Mouse (Mus musculus) cortical plate, adult 2 months (tissue): ENCODE measurements at regions not wholly inside any gene's neighbourhood (a gene's known extent, or its start where the extent isn't known, plus 50 kb on each side); places are given as distances from the start of the nearest gene placed in this dataset.

Source experiments
- H3K27ac ChIP-seq: fragments of 200-500 bp; 2 replicates; pipeline ENCODE4 v1.5.1; 2012; ENCODE audit warnings: low read length, control low read depth, inconsistent platforms; ENCODE audit not compliant: insufficient read depth
- H3K4me1 ChIP-seq: fragments of 200-500 bp; 2 replicates; pipeline ENCODE4 v1.6.1; 2011; ENCODE audit warnings: low read length; ENCODE audit not compliant: control insufficient read depth, insufficient read depth
- H3K4me3 ChIP-seq: fragments of 200-500 bp; 2 replicates; pipeline ENCODE4 v1.5.1; 2011; ENCODE audit warnings: mild to moderate bottlenecking, low read length, control low read depth; ENCODE audit not compliant: insufficient read depth
- CTCF ChIP-seq: fragments of 200-500 bp; IDR thresholded peaks from 2 replicates; pipeline ENCODE4 v1.5.1; 2011; ENCODE audit warnings: mild to moderate bottlenecking, control low read depth, low read length; ENCODE audit not compliant: insufficient read depth; ENCODE audit errors: extremely low read depth
- POLR2A ChIP-seq: fragments of 200-500 bp; IDR thresholded peaks from 2 replicates; pipeline ENCODE4 v1.6.1; 2011; ENCODE audit warnings: mild to moderate bottlenecking, low read length, control low read depth; ENCODE audit not compliant: insufficient read depth; ENCODE audit errors: extremely low read depth

GRCm38 (mm10) chr5:82324354-82324753 is 1030.6 kb downstream of the Tecrl start:
- Histone ChIP-seq H3K4me3 (no peak overlapping the region), H3K4me1 (no peaks in the 10 kb centered on the region), H3K27ac (no peak overlapping the region)
- TF ChIP-seq CTCF (no peak), POLR2A (no peak)

GRCm38 (mm10) chr5:82319709-82320333 is 1035.2 kb downstream of the Tecrl start:
- no peak overlapping the region for H3K27ac ChIP-seq
- no peaks in the 10 kb centered on the region for H3K4me1 ChIP-seq
- H3K4me3 ChIP-seq, result no peak overlapping the region
- TF ChIP-seq POLR2A (no peak), CTCF (no peak)

DNA sequence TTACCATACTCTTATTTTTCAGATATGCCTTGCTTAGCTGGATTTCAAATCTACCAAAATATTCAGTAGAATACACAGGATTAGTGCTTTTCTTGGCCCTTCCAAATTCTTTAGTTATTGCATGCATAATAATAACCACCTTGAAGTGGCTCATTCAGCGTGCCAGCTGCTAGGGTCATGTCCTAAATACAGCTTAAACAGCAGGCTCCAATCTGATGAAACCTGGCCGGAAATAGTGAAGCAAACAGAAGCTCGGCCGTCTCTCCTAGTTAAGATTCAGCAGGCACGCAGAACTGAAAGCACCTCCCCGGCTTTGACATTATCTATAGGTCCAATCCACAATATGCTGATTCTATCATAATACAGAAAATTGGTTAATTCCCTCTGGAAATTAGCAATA is 1042.9 kb downstream of the Tecrl start:
- TF ChIP-seq POLR2A (no peak), CTCF (no peak)
- H3K27ac ChIP-seq, result no peak overlapping the region
- H3K4me1 ChIP-seq, result no peaks in the 10 kb centered on the region
- H3K4me3 ChIP-seq, result no peak overlapping the region

GRCm38 (mm10) chr5:82288069-82288845 is 1066.7 kb downstream of the Tecrl start:
- TF ChIP-seq POLR2A (no peak), CTCF (no peak)
- Histone ChIP-seq H3K27ac (no peak overlapping the region), H3K4me3 (no peak overlapping the region), H3K4me1 (no peaks in the 10 kb centered on the region)

- H3K27ac ChIP-seq, result no peak overlapping the region
- no peak overlapping the region for H3K4me3 ChIP-seq
- TF ChIP-seq POLR2A, result no peak
- TF ChIP-seq CTCF, result no peak
- H3K4me1 ChIP-seq, result no peaks in the 10 kb centered on the region
These were observed 1101.5 kb downstream of the Tecrl start for GRCm38 (mm10) chr5:82253356-82254104.

- no peak for TF ChIP-seq POLR2A
- no peak for TF ChIP-seq CTCF
- no peak overlapping the region for H3K4me3 ChIP-seq
- no peaks in the 10 kb centered on the region for H3K4me1 ChIP-seq
- no peak overlapping the region for H3K27ac ChIP-seq
These were observed 1128.7 kb downstream of the Tecrl start for GRCm38 (mm10) chr5:82226329-82226728.

- no peak for TF ChIP-seq POLR2A
- no peak for TF ChIP-seq CTCF
- no peak overlapping the region for H3K4me3 ChIP-seq
- no peak overlapping the region for H3K27ac ChIP-seq
- H3K4me1 ChIP-seq, result no peaks in the 10 kb centered on the region
These were observed 1131.4 kb downstream of the Tecrl start for GRCm38 (mm10) chr5:82223622-82224021.

DNA sequence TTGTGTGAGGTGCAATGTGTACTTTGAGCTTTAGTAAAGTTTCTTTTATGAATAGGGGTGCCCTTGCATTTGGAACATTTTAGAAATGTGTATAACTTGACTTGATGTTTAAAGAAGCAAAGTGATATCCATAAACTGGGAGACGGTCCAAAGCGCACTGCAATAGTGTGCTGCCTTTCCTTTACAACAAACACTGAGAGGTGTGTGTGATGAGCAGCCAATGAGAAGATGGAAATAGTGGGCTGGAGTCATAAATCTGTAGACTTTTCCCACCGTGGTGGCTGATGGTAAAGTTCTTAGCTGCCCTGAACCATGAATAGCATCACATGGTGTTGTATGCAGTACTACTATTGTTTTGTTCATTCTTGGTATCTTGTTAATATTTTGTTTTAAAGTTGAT is 1151.4 kb downstream of the Tecrl start:
- no peak for TF ChIP-seq POLR2A
- TF ChIP-seq CTCF, result no peak
- Histone ChIP-seq H3K4me1 (no peaks in the 10 kb centered on the region), H3K4me3 (no peak overlapping the region), H3K27ac (no peak overlapping the region)
